Mouse (Mus musculus): ENCODE data around the gene Rpa1. TPM values are rescaled to one million over a fixed set of nuclear protein-coding genes. Genes with fewer than 3 reads are reported as not detected.

The Rpa1 gene
- polyA plus RNA-seq, 1 experiment from 2014 or later, result 197 TPM

GRCm38 (mm10) chr11:75344163-75344562 lies 4.0 kb downstream of the Rpa1 start:
- H3K36me3 ChIP-seq, result peaks cover 51% of the 10 kb centered on the region
- no peaks in the 10 kb centered on the region for H3K27me3 ChIP-seq (ENCODE audit: low read depth, poor library complexity, severe bottlenecking)
- 88% methylated on average over 2 of the region's 2 CpGs for WGBS
- no peak overlapping the region for H3K27ac ChIP-seq (replicated peaks)
- peaks cover 28% of the 10 kb centered on the region for H3K4me1 ChIP-seq
- no peak overlapping the region for H3K4me3 ChIP-seq
- no peaks in the 10 kb centered on the region for H3K9me3 ChIP-seq (replicated peaks)
- no peak for DNase-seq (ENCODE audit: low spot score)

- Histone ChIP-seq H3K27me3 (ENCODE audit: low read depth, poor library complexity, severe bottlenecking) (no peaks in the 10 kb centered on the region), H3K4me3 (no peak overlapping the region), H3K4me1 (peaks cover 17% of the 10 kb centered on the region), H3K9me3 (replicated peaks) (no peaks in the 10 kb centered on the region), H3K27ac (replicated peaks) (no peak overlapping the region), H3K36me3 (peaks cover 62% of the 10 kb centered on the region)
- whole genome bisulfite sequencing, result 94% methylated on average over 2 of the region's 2 CpGs
- no peak for DNase-seq (ENCODE audit: low spot score)
These were observed 5.0 kb downstream of the Rpa1 start for GRCm38 (mm10) chr11:75343096-75343495.

DNA sequence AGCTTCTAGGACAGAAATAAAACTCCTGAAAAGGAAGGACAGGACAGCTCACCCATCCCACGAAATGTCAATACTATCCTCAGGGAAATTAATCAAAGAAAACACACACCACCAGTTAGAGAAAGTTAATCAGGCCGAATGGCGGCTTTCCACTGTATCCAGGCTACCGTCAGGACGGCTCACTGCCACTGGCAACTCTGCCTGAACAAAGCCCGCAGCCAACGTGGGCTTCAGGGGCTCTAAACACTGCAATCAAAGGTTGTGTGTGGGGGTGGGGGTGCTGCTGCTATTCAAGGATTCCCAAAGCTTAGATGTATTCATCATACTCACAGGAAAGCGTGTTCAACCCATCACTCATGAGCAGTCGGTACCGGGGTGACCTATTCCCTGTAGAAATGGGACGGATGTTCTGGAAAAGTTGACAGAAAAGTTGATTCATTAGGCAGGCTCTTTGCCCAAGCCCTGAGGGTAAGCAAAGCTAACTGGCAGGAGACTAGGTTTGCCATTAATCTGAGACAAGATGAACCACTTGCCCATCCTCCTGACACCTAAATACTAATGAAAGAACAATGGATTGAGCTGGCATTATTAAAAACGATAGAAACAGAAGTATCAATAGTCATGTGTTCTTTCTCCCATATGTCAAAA lies 7.3 kb downstream of the Rpa1 start:
- 91% methylated on average over 12 of the region's 12 CpGs for WGBS
- DNase-seq (ENCODE audit: low spot score), result no peak
- Histone ChIP-seq H3K4me1 (no peaks in the 10 kb centered on the region), H3K36me3 (peaks cover 84% of the 10 kb centered on the region), H3K9me3 (replicated peaks) (no peaks in the 10 kb centered on the region), H3K27me3 (ENCODE audit: low read depth, poor library complexity, severe bottlenecking) (no peaks in the 10 kb centered on the region), H3K4me3 (no peak overlapping the region), H3K27ac (replicated peaks) (no peak overlapping the region)

DNA sequence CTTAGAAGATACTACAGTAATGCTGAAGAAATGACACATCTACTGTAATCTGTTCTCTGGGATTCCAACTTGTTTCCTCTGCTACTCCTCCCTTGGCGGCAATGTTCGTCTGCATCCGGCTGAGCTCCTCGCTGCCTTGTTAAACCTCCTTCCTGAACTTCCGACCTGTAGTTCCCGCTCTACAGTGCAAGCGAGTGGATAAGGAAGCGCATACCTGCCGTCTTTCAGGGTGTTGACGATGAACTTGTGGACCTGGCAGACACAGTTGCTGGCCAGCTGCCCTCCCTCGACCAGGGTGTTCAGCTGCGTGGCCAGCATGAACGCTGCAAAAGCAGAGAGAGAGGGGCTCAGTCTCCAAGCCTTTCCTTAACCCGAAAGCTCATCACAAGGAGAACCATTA lies 8.0 kb downstream of the Rpa1 start:
- Histone ChIP-seq H3K4me1 (no peaks in the 10 kb centered on the region), H3K27me3 (ENCODE audit: low read depth, poor library complexity, severe bottlenecking) (no peaks in the 10 kb centered on the region), H3K9me3 (replicated peaks) (no peaks in the 10 kb centered on the region), H3K27ac (replicated peaks) (no peak overlapping the region), H3K4me3 (no peak overlapping the region), H3K36me3 (peaks cover 86% of the 10 kb centered on the region)
- DNase-seq (ENCODE audit: low spot score), result no peak
- WGBS, result 94% methylated on average over 14 of the region's 14 CpGs

DNA sequence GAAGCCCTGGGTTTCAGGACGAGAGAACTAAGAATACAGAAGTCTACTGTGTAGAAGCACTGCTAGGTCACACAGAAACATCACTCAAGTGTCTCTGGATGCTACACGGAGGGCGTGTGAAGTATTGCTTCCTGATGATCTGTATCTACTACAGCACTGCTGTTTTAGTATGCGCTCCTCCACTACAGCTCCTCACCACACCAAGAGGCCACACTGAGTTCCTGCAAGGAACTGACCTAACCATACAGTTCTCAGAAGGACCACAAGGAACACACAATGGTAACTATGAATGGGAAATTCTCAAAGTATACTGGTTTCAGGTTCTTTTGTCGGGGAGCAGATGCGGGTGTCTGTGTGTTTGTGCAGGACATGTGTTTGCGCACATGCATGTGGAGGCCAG lies 10.9 kb downstream of the Rpa1 start:
- WGBS, result 93% methylated on average over 7 of the region's 7 CpGs

DNA sequence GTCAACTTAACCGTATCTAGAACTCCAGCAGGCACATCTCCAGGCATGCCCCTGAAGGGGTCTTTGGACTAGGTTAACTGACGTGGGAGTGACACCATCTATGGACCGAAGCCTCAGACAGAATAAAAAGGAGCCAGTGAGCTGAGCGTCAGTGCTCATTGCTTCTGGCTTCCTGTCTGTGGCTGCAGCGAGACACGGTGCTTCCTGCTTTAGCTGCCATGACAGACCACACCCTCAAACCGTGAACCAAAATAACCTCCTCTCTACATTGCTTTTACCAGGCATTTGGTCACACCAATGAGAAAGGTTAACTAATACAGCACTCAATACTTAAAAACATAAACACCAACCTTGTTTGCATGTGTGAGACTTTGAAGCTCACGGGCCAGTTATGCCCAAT lies 11.4 kb downstream of the Rpa1 start:
- no peaks in the 10 kb centered on the region for H3K27me3 ChIP-seq (ENCODE audit: low read depth, poor library complexity, severe bottlenecking)
- no peak overlapping the region for H3K27ac ChIP-seq (replicated peaks)
- 88% methylated on average over 8 of the region's 8 CpGs for WGBS
- no peaks in the 10 kb centered on the region for H3K9me3 ChIP-seq (replicated peaks)
- no peak for DNase-seq (ENCODE audit: low spot score)
- H3K4me3 ChIP-seq, result no peak overlapping the region
- peaks cover 88% of the 10 kb centered on the region for H3K36me3 ChIP-seq
- no peaks in the 10 kb centered on the region for H3K4me1 ChIP-seq

More for the DNA sequence above, 10.9 kb downstream of the Rpa1 start:
- DNase-seq (ENCODE audit: low spot score), result no peak
- Histone ChIP-seq H3K27me3 (ENCODE audit: low read depth, poor library complexity, severe bottlenecking) (no peaks in the 10 kb centered on the region), H3K9me3 (replicated peaks) (no peaks in the 10 kb centered on the region), H3K4me1 (no peaks in the 10 kb centered on the region), H3K27ac (replicated peaks) (no peak overlapping the region), H3K36me3 (peaks cover 87% of the 10 kb centered on the region), H3K4me3 (no peak overlapping the region)

GRCm38 (mm10) chr11:75325969-75326311 lies 22.2 kb downstream of the Rpa1 start:
- WGBS, result 94% methylated on average over 7 of the region's 7 CpGs
- H3K9me3 ChIP-seq (replicated peaks), result no peaks in the 10 kb centered on the region
- no peaks in the 10 kb centered on the region for H3K27me3 ChIP-seq (ENCODE audit: low read depth, poor library complexity, severe bottlenecking)
- no peak overlapping the region for H3K4me3 ChIP-seq
- no peak overlapping the region for H3K27ac ChIP-seq (replicated peaks)
- H3K36me3 ChIP-seq, result peaks cover 70% of the 10 kb centered on the region
- peaks cover 10% of the 10 kb centered on the region for H3K4me1 ChIP-seq
- DNase-seq (ENCODE audit: low spot score), result no peak

- WGBS, result 91% methylated on average over 16 of the region's 16 CpGs
- peaks cover 66% of the 10 kb centered on the region for H3K36me3 ChIP-seq
- no peaks in the 10 kb centered on the region for H3K9me3 ChIP-seq (replicated peaks)
- no peaks in the 10 kb centered on the region for H3K27me3 ChIP-seq (ENCODE audit: low read depth, poor library complexity, severe bottlenecking)
- H3K4me1 ChIP-seq, result peaks cover 10% of the 10 kb centered on the region
- no peak for DNase-seq (ENCODE audit: low spot score)
- H3K27ac ChIP-seq (replicated peaks), result no peak overlapping the region
- no peak overlapping the region for H3K4me3 ChIP-seq
These were observed 22.8 kb downstream of the Rpa1 start for GRCm38 (mm10) chr11:75325116-75325968.

- H3K9me3 ChIP-seq (replicated peaks), result no peaks in the 10 kb centered on the region
- peaks cover 57% of the 10 kb centered on the region for H3K36me3 ChIP-seq
- peaks cover 19% of the 10 kb centered on the region for H3K4me1 ChIP-seq
- no peaks in the 10 kb centered on the region for H3K27me3 ChIP-seq (ENCODE audit: low read depth, poor library complexity, severe bottlenecking)
- no peak overlapping the region for H3K27ac ChIP-seq (replicated peaks)
- 98% methylated on average over 2 of the region's 2 CpGs for WGBS
- no peak for DNase-seq (ENCODE audit: low spot score)
- H3K4me3 ChIP-seq, result no peak overlapping the region
These were observed 23.7 kb downstream of the Rpa1 start for GRCm38 (mm10) chr11:75324433-75324832.

DNA sequence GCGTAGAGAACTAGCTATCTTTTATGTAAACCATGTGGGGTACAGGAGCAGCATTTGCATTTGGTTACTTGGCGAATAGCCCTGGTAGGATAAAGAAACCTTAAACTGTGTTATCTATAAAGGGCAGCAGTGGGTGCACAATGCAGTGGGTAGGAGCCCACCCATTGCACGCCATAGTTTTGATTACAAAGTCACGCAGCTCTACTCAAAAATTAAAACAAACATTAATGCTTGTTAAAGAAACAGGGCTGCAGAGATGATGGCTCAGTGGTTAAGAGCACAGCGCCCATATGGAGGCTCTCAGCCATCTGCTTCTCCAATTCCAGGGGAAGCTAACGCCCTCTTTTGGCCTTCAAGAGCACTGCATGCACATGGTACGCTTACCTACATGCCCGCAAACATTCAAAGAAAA lies 24.8 kb downstream of the Rpa1 start:
- WGBS, result 83% methylated on average over 8 of the region's 8 CpGs
- Histone ChIP-seq H3K27me3 (ENCODE audit: low read depth, poor library complexity, severe bottlenecking) (no peaks in the 10 kb centered on the region), H3K9me3 (replicated peaks) (no peaks in the 10 kb centered on the region), H3K4me3 (no peak overlapping the region), H3K27ac (replicated peaks) (no peak overlapping the region), H3K36me3 (peaks cover 53% of the 10 kb centered on the region), H3K4me1 (peaks cover 22% of the 10 kb centered on the region)
- DNase-seq (ENCODE audit: low spot score), result no peak

DNA sequence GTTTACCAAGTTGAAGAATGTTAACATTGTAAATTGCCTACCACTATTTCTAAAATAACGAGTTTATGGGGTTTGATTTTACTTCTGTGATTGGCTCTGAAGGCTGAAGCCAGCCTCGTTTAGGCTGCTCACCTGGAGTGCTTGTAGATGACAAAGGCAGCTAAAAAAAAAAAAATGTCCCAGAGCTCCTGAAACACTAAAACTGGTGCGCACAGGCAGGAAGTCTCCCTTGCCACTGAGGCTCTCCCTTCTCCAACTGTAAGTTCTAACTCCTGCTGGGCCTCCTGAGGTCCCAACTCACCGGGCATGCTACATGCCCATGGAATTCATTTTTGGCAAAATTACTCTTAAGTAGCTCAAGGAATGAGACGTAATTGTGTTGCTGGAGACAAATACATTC lies 28.9 kb downstream of the Rpa1 start:
- no peak overlapping the region for H3K27ac ChIP-seq (replicated peaks)
- H3K36me3 ChIP-seq, result peaks cover 56% of the 10 kb centered on the region
- H3K9me3 ChIP-seq (replicated peaks), result no peaks in the 10 kb centered on the region
- no peaks in the 10 kb centered on the region for H3K27me3 ChIP-seq (ENCODE audit: low read depth, poor library complexity, severe bottlenecking)
- DNase-seq (ENCODE audit: low spot score), result no peak
- H3K4me1 ChIP-seq, result peaks cover 22% of the 10 kb centered on the region
- 77% methylated on average over 5 of the region's 5 CpGs for WGBS
- no peak overlapping the region for H3K4me3 ChIP-seq

DNA sequence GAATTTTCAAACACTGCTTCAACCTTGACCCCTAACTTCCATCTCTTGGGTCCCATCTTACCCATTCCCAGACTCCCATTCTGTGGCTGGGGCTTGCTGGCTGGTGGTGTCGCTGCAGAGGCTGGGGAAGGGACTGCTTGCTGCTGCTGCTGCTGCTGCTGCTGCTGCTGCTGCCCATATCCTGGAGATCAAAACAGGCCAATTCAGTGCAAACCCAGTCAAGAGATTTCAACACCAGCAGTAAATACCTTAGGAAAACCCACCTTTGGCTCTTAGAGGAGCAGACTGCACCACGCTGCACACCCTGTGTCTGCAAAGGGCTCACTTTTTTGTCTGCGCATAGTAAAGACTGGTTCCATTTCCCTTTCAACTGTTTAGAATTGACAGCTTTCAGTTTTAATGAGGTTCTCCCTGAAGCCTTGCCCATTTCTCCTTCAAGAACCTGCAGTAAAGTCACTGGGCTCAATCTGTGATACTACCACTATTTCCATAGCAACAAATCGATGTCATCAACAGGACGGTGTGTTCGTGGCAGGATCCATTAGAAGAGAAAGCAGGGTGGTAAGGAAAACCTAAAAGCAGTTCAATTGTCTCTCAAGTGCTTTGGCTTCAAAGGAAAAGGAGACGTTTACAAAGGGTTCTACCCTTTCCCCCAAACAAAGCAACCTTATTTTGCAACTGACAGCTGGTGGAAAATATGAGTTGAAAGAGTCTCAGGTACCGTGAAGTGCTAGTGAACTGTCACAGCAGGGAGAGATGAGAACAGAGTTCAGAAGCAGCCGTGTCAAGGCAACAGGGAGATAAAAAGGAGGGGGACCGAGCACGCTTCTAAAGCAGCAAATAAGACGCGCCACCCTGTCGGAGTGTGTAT lies 29.5 kb downstream of the Rpa1 start:
- WGBS, result 79% methylated on average over 14 of the region's 14 CpGs
- H3K27me3 ChIP-seq (ENCODE audit: low read depth, poor library complexity, severe bottlenecking), result no peaks in the 10 kb centered on the region
- DNase-seq (ENCODE audit: low spot score), result no peak
- peaks cover 22% of the 10 kb centered on the region for H3K4me1 ChIP-seq
- no peak overlapping the region for H3K4me3 ChIP-seq
- H3K9me3 ChIP-seq (replicated peaks), result no peaks in the 10 kb centered on the region
- peaks cover 57% of the 10 kb centered on the region for H3K36me3 ChIP-seq
- no peak overlapping the region for H3K27ac ChIP-seq (replicated peaks)
